Mouse (Mus musculus) ES-E14 (cell line): ENCODE measurements around the gene Npas2.

Experiments
- CHD2 ChIP-seq: IDR thresholded peaks from 2 replicates; pipeline ENCODE4 v1.6.1; 2014; ENCODE audit warnings: mild to moderate bottlenecking, low read depth, low read length, inconsistent platforms
- ZC3H11A ChIP-seq: IDR thresholded peaks from 2 replicates; pipeline ENCODE4 v1.6.1; 2012; ENCODE audit warnings: low read depth, mild to moderate bottlenecking, inconsistent platforms, low read length, borderline replicate concordance
- ZNF384 ChIP-seq: IDR thresholded peaks from 2 replicates; pipeline ENCODE4 v1.6.1; 2012; ENCODE audit warnings: low read depth, low read length, inconsistent platforms

GRCm38 (mm10) chr1:39179806-39180205, 13.7 kb upstream of the Npas2 start:
- TF ChIP-seq ZNF384, result no peak
- TF ChIP-seq CHD2, result no peak
- TF ChIP-seq ZC3H11A, result no peak
